Mouse (Mus musculus) bone marrow, adult 2 months (tissue): ENCODE measurements around the gene Olfr1183. TPM values are rescaled to one million over a fixed set of nuclear protein-coding genes. Genes with fewer than 3 reads are reported as not detected.
"Not testable (repeated sequence)": the region's sequence is repeated elsewhere in the genome, so short reads cannot be mapped to it uniquely, and the experiment has no call there.

Experiments used
- H3K27ac ChIP-seq: fragments of 200-500 bp; 2 replicates; pipeline ENCODE4 v1.5.1; 2012; ENCODE audit warnings: low read depth, mild to moderate bottlenecking, control low read depth, inconsistent platforms, low read length; ENCODE audit not compliant: control insufficient read depth, poor library complexity, insufficient read depth
- H3K4me1 ChIP-seq: fragments of 200-500 bp; 2 replicates; pipeline ENCODE4 v1.6.1; 2011; ENCODE audit warnings: low read length; ENCODE audit not compliant: control insufficient read depth, insufficient read depth
- H3K4me3 ChIP-seq: fragments of 200-500 bp; replicated peaks from 2 replicates; pipeline ENCODE3; 2011; ENCODE audit warnings: mild to moderate bottlenecking, low read depth, low read length, control low read depth; ENCODE audit not compliant: control insufficient read depth
- CTCF ChIP-seq: fragments of 200-500 bp; IDR thresholded peaks from 2 replicates; pipeline ENCODE4 v1.5.1; 2011; ENCODE audit warnings: low read length, control low read depth; ENCODE audit not compliant: control insufficient read depth, insufficient read depth
- POLR2A ChIP-seq: fragments of 200-500 bp; IDR thresholded peaks from 2 replicates; pipeline ENCODE4 v1.6.1; 2011; ENCODE audit warnings: low read depth, mild to moderate bottlenecking, control low read depth, low read length, borderline replicate concordance; ENCODE audit not compliant: control insufficient read depth
- WGBS: fragments of 180-500 bp; shearing (Covaris S2); methylation state at CpG from one replicate; pipeline ENCODE4 v1.1.7; 2018; 5-methylcytosine and 5-hydroxymethylcytosine counted together
- polyA plus RNA-seq: library from polyadenylated mRNA; stranded (reverse); fragments of >200 nt; gene quantifications from 2 replicates; pipeline ENCODE4 v1.2.4, GENCODE M21; 2011; ENCODE audit warnings: low replicate concordance; ENCODE audit not compliant: missing spikeins, insufficient read depth, insufficient read length

Gene Olfr1183
- not detected in 2 replicates for polyA plus RNA-seq

- WGBS: 91% methylated on average over 1 of the region's 1 CpGs
Measured at GRCm38 (mm10) chr2:88454567-88454966, at the start of gene Olfr1183. TSS of gene Olfr1183 (plus strand) at chr2:88454867.

GRCm38 (mm10) chr2:88406353-88406752, 48.3 kb upstream of the Olfr1183 start, which contains the start of gene Olfr1179:
TSS of gene Olfr1179 (minus strand) at chr2:88406453.
- TF ChIP-seq CTCF (no peak), POLR2A (no peak)
- Histone ChIP-seq H3K27ac (no peak within 1 kb of the TSS), H3K4me3 (no peak within 1 kb of the TSS), H3K4me1 (no peaks in the 10 kb centered on the region)
- 68% methylated on average over 3 of the region's 3 CpGs for WGBS

More at GRCm38 (mm10) chr2:88454567-88454966, at the start of gene Olfr1183:
- H3K4me1 ChIP-seq, H3K27ac ChIP-seq, H3K4me3 ChIP-seq: not testable (repeated sequence)

- Histone ChIP-seq H3K27ac (no peak within 1 kb of the TSS), H3K4me1 (no peaks in the 10 kb centered on the region), H3K4me3 (no peak within 1 kb of the TSS)
- TF ChIP-seq POLR2A: no peak
- no peak for TF ChIP-seq CTCF
- 67% methylated on average over 2 of the region's 2 CpGs for WGBS
Measured at GRCm38 (mm10) chr2:88419051-88419450, 35.6 kb upstream of the Olfr1183 start, which contains the start of gene Olfr1180. TSS of gene Olfr1180 (minus strand) at chr2:88419151.

GRCm38 (mm10) chr2:88426071-88426470, 28.6 kb upstream of the Olfr1183 start, which contains the start of gene Olfr1181:
TSS of gene Olfr1181 (minus strand) at chr2:88426171.
- Histone ChIP-seq H3K27ac (no peak within 1 kb of the TSS), H3K4me1 (no peaks in the 10 kb centered on the region), H3K4me3 (no peak within 1 kb of the TSS)
- TF ChIP-seq POLR2A (no peak), CTCF (no peak)
- WGBS: 78% methylated on average over 1 of the region's 1 CpGs

- whole genome bisulfite sequencing: 77% methylated on average over 1 of the region's 1 CpGs
- Histone ChIP-seq H3K27ac (no peak within 1 kb of the TSS), H3K4me3 (no peak within 1 kb of the TSS), H3K4me1 (no peaks in the 10 kb centered on the region)
- TF ChIP-seq POLR2A (no peak), CTCF (no peak)
Measured at GRCm38 (mm10) chr2:88449031-88449430, 5.6 kb upstream of the Olfr1183 start, which contains the start of gene Gm13757. TSS of gene Gm13757 (minus strand) at chr2:88449131.

- Histone ChIP-seq H3K27ac (no peak within 1 kb of the TSS), H3K4me3 (no peak within 1 kb of the TSS), H3K4me1 (no peaks in the 10 kb centered on the region)
- 80% methylated on average over 2 of the region's 2 CpGs for WGBS
- no peak for TF ChIP-seq CTCF
Measured at GRCm38 (mm10) chr2:88483298-88483697, 28.6 kb downstream of the Olfr1183 start, which contains the start of gene Olfr1184. TSS of gene Olfr1184 (plus strand) at chr2:88483598.

GRCm38 (mm10) chr2:88493020-88493419, 38.4 kb downstream of the Olfr1183 start, which contains the start of gene Olfr1185-ps1:
TSS of gene Olfr1185-ps1 (plus strand) at chr2:88493320.
- H3K4me1 ChIP-seq: no peaks in the 10 kb centered on the region
- no peak within 1 kb of the TSS for H3K4me3 ChIP-seq
- no peak for TF ChIP-seq CTCF
- TF ChIP-seq POLR2A: no peak
- WGBS: 56% methylated on average over 2 of the region's 2 CpGs
- H3K27ac ChIP-seq: no peak within 1 kb of the TSS

GRCm38 (mm10) chr2:88518251-88518650, 63.6 kb downstream of the Olfr1183 start, which contains the start of gene Olfr1186:
TSS of gene Olfr1186 (plus strand) at chr2:88518551.
- TF ChIP-seq POLR2A (no peak), CTCF (no peak)
- Histone ChIP-seq H3K27ac (no peak within 1 kb of the TSS), H3K4me1 (no peaks in the 10 kb centered on the region), H3K4me3 (no peak within 1 kb of the TSS)
- WGBS: 74% methylated on average over 2 of the region's 2 CpGs

Other genes with a start within 250 kb of the Olfr1183 start
- gene Olfr1170, start 226.5 kb upstream of the Olfr1183 start, polyA plus RNA-seq: not detected in 2 replicates
- gene Olfr1173, start 175.0 kb upstream of the Olfr1183 start, polyA plus RNA-seq: not detected in 2 replicates
- gene Olfr1174-ps, start 139.7 kb upstream of the Olfr1183 start, polyA plus RNA-seq: not detected in 2 replicates
- gene Olfr1175-ps, start 127.7 kb upstream of the Olfr1183 start, polyA plus RNA-seq: not detected in 2 replicates
- gene Olfr1176, start 118.1 kb upstream of the Olfr1183 start, polyA plus RNA-seq: not detected in 2 replicates
- gene Olfr1177-ps, start 108.4 kb upstream of the Olfr1183 start, polyA plus RNA-seq: not detected in 2 replicates
- 20.4 and 30.3 TPM in 2 replicates for gene Olfr1178, start 67.8 kb upstream of the Olfr1183 start, polyA plus RNA-seq
- not detected in 2 replicates for gene Olfr1179, start 48.4 kb upstream of the Olfr1183 start, polyA plus RNA-seq
- not detected in 2 replicates for gene Olfr1180, start 35.7 kb upstream of the Olfr1183 start, polyA plus RNA-seq
- gene Olfr1181, start 28.7 kb upstream of the Olfr1183 start, polyA plus RNA-seq: not detected in 2 replicates
- gene Gm13757, start 5.7 kb upstream of the Olfr1183 start, polyA plus RNA-seq: not detected in 2 replicates
- not detected in 2 replicates for gene Olfr1184, start 28.7 kb downstream of the Olfr1183 start, polyA plus RNA-seq
- gene Olfr1185-ps1, start 38.5 kb downstream of the Olfr1183 start, polyA plus RNA-seq: not detected in 2 replicates
- gene Olfr1186, start 63.7 kb downstream of the Olfr1183 start, polyA plus RNA-seq: not detected in 2 replicates
- gene Olfr1188, start 102.1 kb downstream of the Olfr1183 start, polyA plus RNA-seq: not detected in 2 replicates
- gene Olfr1189, start 131.6 kb downstream of the Olfr1183 start, polyA plus RNA-seq: not detected in 2 replicates
- 0.16 and 1.7 TPM in 2 replicates for gene Olfr1191-ps1, start 185.7 kb downstream of the Olfr1183 start, polyA plus RNA-seq
- 0.29 TPM in 1 of 2 replicates, not detected in the other for gene Olfr1192-ps1, start 193.6 kb downstream of the Olfr1183 start, polyA plus RNA-seq
- gene Olfr1193, start 220.8 kb downstream of the Olfr1183 start, polyA plus RNA-seq: not detected in 2 replicates
- gene Olfr1195, start 234.3 kb downstream of the Olfr1183 start, polyA plus RNA-seq: not detected in 2 replicates
- not detected in 2 replicates for gene Olfr1196, start 249.7 kb downstream of the Olfr1183 start, polyA plus RNA-seq